8 mouse cellular contexts compared by ENCODE assay signal in genomic region chr1:118498311-118498710, GRCm38 (mm10).
A peak's percentile ranks its signal among the peaks of the same experiment; 100 is the strongest.
DNase-seq lines count a peak whose midpoint lies in the region; ATAC-seq and TF ChIP-seq lines count a peak whose summit lies in the region.

No protein-coding gene starts in this region.

- peak; percentile 85 for TF ChIP-seq CTCF in kidney, adult 2 months (conservative IDR thresholded peaks at IDR 0.05; ENCODE audit: insufficient read depth, insufficient read length, low read depth, low read length)

- WGBS in embryonic facial prominence, embryonic 11.5 days = 82% methylated on average over 5 of the region's 5 CpGs
- WGBS in kidney, adult 2 months = 74% methylated on average over 5 of the region's 5 CpGs
- WGBS in limb, embryonic 11.5 days = 75% methylated on average over 5 of the region's 5 CpGs
- 81% methylated on average over 5 of the region's 5 CpGs for WGBS in midbrain, embryonic 16.5 days

- no peak overlapping the region for H3K4me3 ChIP-seq in embryonic facial prominence, embryonic 11.5 days (ENCODE audit: low read depth, low read length)
- H3K4me3 ChIP-seq in kidney, adult 2 months (ENCODE audit: insufficient read depth, low read depth, low read length) = no peak overlapping the region
- H3K4me3 ChIP-seq in limb, embryonic 11.5 days (ENCODE audit: low read depth, low read length) = no peak overlapping the region
- no peak overlapping the region for H3K4me3 ChIP-seq in midbrain, embryonic 16.5 days (ENCODE audit: low read depth, low read length)

- H3K36me3 ChIP-seq in embryonic facial prominence, embryonic 11.5 days (replicated peaks; ENCODE audit: control insufficient read depth, insufficient read depth, low read depth, low read length) = no peaks in the 10 kb centered on the region; the same call in 1 of the 2 replicates
- peaks cover 3% of the 10 kb centered on the region; the same call in 1 of the 2 replicates for H3K36me3 ChIP-seq in kidney, adult 2 months (ENCODE audit: control insufficient read depth, insufficient read depth, low read length)
- H3K36me3 ChIP-seq in limb, embryonic 11.5 days (ENCODE audit: control insufficient read depth, insufficient read depth, low read length) = peaks cover 12% of the 10 kb centered on the region; the same call in 1 of the 2 replicates
- H3K36me3 ChIP-seq in midbrain, embryonic 16.5 days (ENCODE audit: control insufficient read depth, insufficient read depth, low read length) = peaks cover 32% of the 10 kb centered on the region

- H3K4me1 ChIP-seq in embryonic facial prominence, embryonic 11.5 days (ENCODE audit: control insufficient read depth, insufficient read depth, low read length) = no peaks in the 10 kb centered on the region
- no peaks in the 10 kb centered on the region for H3K4me1 ChIP-seq in kidney, adult 2 months (ENCODE audit: control insufficient read depth, insufficient read depth, low read length)
- peaks cover 7% of the 10 kb centered on the region for H3K4me1 ChIP-seq in limb, embryonic 11.5 days (ENCODE audit: control insufficient read depth, insufficient read depth, low read length)
- no peaks in the 10 kb centered on the region for H3K4me1 ChIP-seq in midbrain, embryonic 16.5 days (ENCODE audit: control insufficient read depth, insufficient read depth, low read length)

- no peaks in the 10 kb centered on the region for H3K9me3 ChIP-seq in embryonic facial prominence, embryonic 11.5 days (replicated peaks; ENCODE audit: control insufficient read depth, low read length)
- H3K9me3 ChIP-seq in limb, embryonic 11.5 days (ENCODE audit: control insufficient read depth, low read length) = no peaks in the 10 kb centered on the region
- no peaks in the 10 kb centered on the region for H3K9me3 ChIP-seq in midbrain, embryonic 16.5 days (replicated peaks; ENCODE audit: control insufficient read depth, low read length, poor library complexity, severe bottlenecking)

- TF ChIP-seq POLR2A in kidney, adult 2 months (IDR thresholded peaks at IDR 0.05; ENCODE audit: low read depth, low read length) = no peak

- ATAC-seq in embryonic facial prominence, embryonic 11.5 days (replicated peaks; ENCODE audit: insufficient number of reproducible peaks, low FRiP score, low TSS enrichment, low read depth) = peak; percentile 41; the same call in 1 of the 2 replicates
- peak; percentile 35; the same call in 1 of the 2 replicates for ATAC-seq in limb, embryonic 11.5 days (ENCODE audit: insufficient number of reproducible peaks, low FRiP score, low TSS enrichment, low read depth)
- peak; percentile 67 for ATAC-seq in midbrain, embryonic 16.5 days

- no peak overlapping the region for H3K27ac ChIP-seq in embryonic facial prominence, embryonic 11.5 days (replicated peaks; ENCODE audit: low read depth, low read length)
- H3K27ac ChIP-seq in kidney, adult 2 months (ENCODE audit: insufficient read depth, low read depth, low read length) = no peak overlapping the region
- H3K27ac ChIP-seq in limb, embryonic 11.5 days (replicated peaks; ENCODE audit: low read depth, low read length) = no peak overlapping the region
- no peak overlapping the region for H3K27ac ChIP-seq in midbrain, embryonic 16.5 days (ENCODE audit: low read length)

- H3K4me2 ChIP-seq in embryonic facial prominence, embryonic 11.5 days (ENCODE audit: low read depth, low read length) = no peak overlapping the region
- no peak overlapping the region for H3K4me2 ChIP-seq in limb, embryonic 11.5 days (ENCODE audit: low read depth, severe bottlenecking)
- H3K4me2 ChIP-seq in midbrain, embryonic 16.5 days (ENCODE audit: low read length) = no peak overlapping the region

- no peak overlapping the region for H3K9ac ChIP-seq in embryonic facial prominence, embryonic 11.5 days (replicated peaks; ENCODE audit: low read length)
- H3K9ac ChIP-seq in limb, embryonic 11.5 days (ENCODE audit: low read length) = no peak overlapping the region
- H3K9ac ChIP-seq in midbrain, embryonic 16.5 days (ENCODE audit: low read depth, low read length) = no peak overlapping the region

- H3K27me3 ChIP-seq in embryonic facial prominence, embryonic 11.5 days (ENCODE audit: control insufficient read depth, insufficient read depth, low read length) = no peaks in the 10 kb centered on the region
- H3K27me3 ChIP-seq in kidney, adult 2 months (replicated peaks; ENCODE audit: control insufficient read depth, insufficient read depth, low read length) = no peaks in the 10 kb centered on the region
- no peaks in the 10 kb centered on the region for H3K27me3 ChIP-seq in limb, embryonic 11.5 days (ENCODE audit: control insufficient read depth, insufficient read depth, low read length)
- no peaks in the 10 kb centered on the region for H3K27me3 ChIP-seq in midbrain, embryonic 16.5 days (ENCODE audit: control insufficient read depth, insufficient read depth, low read depth, low read length)

- DNase-seq in A20 (ENCODE audit: low read depth, low spot score) = peak; percentile 77
- DNase-seq in adrenal gland, postnatal 25 days = peak; percentile 73
- peak; percentile 82 for DNase-seq in embryonic facial prominence, embryonic 11.5 days (ENCODE audit: low spot score)
- peak; percentile 73 to 91 for DNase-seq in heart, adult 18-20 months
- DNase-seq in kidney, adult 2 months = peak; percentile 81
- peak; percentile 83 for DNase-seq in limb, embryonic 11.5 days (ENCODE audit: low spot score)
- DNase-seq in spleen, postnatal 10 days (ENCODE audit: low spot score in 2 of 2) = peak; percentile 79 to 88
